8 mouse cellular contexts compared by ENCODE assay signal in the genomic region with DNA sequence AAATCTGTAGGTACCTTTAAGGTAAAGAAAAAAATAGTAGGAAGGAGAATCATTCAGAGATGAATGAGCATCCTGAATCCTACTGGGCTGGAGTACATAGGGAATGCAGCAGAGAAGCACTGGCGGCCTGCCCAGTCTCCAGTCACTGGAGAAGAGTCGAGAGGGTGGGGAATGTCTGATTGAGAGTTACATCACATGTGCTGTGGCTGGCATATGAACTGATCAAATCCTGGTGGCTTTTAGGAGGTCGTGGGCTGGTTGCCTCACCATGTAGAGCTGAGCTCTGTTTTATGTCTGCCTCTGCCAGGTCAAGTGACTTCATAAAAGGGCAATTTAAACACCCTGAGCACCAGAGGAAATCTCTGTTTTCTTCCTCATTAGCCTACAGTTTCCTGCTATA.
DNase-seq lines count a peak whose midpoint lies in the region; ATAC-seq lines count a peak whose summit lies in the region.

No protein-coding gene starts in this region.

- 42% methylated on average over 3 of the region's 3 CpGs for WGBS in forebrain, embryonic 14.5 days
- 68% methylated on average over 3 of the region's 3 CpGs for WGBS in forebrain, embryonic 11.5 days
- WGBS in midbrain, embryonic 14.5 days, result 70% methylated on average over 3 of the region's 3 CpGs
- 83% methylated on average over 3 of the region's 3 CpGs for WGBS in midbrain, embryonic 10.5 days
- 31% methylated on average over 3 of the region's 3 CpGs for WGBS in embryonic facial prominence, embryonic 13.5 days
- 42% methylated on average over 3 of the region's 3 CpGs for WGBS in kidney, embryonic 16.5 days

- no peak overlapping the region for H3K9ac ChIP-seq in forebrain, embryonic 14.5 days (ENCODE audit: low read length)
- no peak overlapping the region for H3K9ac ChIP-seq in forebrain, embryonic 11.5 days (ENCODE audit: low read length)
- H3K9ac ChIP-seq in midbrain, embryonic 14.5 days (replicated peaks; ENCODE audit: low read length), result no peak overlapping the region
- no peak overlapping the region for H3K9ac ChIP-seq in embryonic facial prominence, embryonic 13.5 days
- H3K9ac ChIP-seq in kidney, embryonic 16.5 days (replicated peaks; ENCODE audit: low read length), result no peak overlapping the region

- peak; percentile 63; the same call in 1 of the 2 replicates for ATAC-seq in forebrain, embryonic 14.5 days
- ATAC-seq in forebrain, embryonic 11.5 days (replicated peaks; ENCODE audit: low FRiP score), result no peak
- no peak for ATAC-seq in midbrain, embryonic 14.5 days (ENCODE audit: low FRiP score, low TSS enrichment)
- ATAC-seq in embryonic facial prominence, embryonic 13.5 days (ENCODE audit: insufficient number of reproducible peaks, insufficient read depth, low FRiP score, low TSS enrichment, low read depth), result 0 out of 2 replicates have a peak, but pooled peaks have one; percentile 32
- ATAC-seq in megakaryocyte-erythroid progenitor cell, adult 5-6 weeks (replicated peaks; ENCODE audit: low FRiP score, low TSS enrichment, poor library complexity, severe bottlenecking), result no peak
- no peak for ATAC-seq in kidney, embryonic 16.5 days (ENCODE audit: low FRiP score, low TSS enrichment)

- H3K36me3 ChIP-seq in forebrain, embryonic 14.5 days (ENCODE audit: control insufficient read depth, insufficient read depth, low read length), result no peaks in the 10 kb centered on the region
- no peaks in the 10 kb centered on the region for H3K36me3 ChIP-seq in forebrain, embryonic 11.5 days (ENCODE audit: control insufficient read depth, insufficient read depth, low read length)
- no peaks in the 10 kb centered on the region for H3K36me3 ChIP-seq in midbrain, embryonic 14.5 days (ENCODE audit: control insufficient read depth, insufficient read depth, low read length)
- no peaks in the 10 kb centered on the region for H3K36me3 ChIP-seq in midbrain, embryonic 10.5 days
- H3K36me3 ChIP-seq in embryonic facial prominence, embryonic 13.5 days, result no peaks in the 10 kb centered on the region
- H3K36me3 ChIP-seq in kidney, embryonic 16.5 days (ENCODE audit: insufficient read depth, low read length), result no peaks in the 10 kb centered on the region

- no peaks in the 10 kb centered on the region for H3K4me1 ChIP-seq in forebrain, embryonic 14.5 days (ENCODE audit: control insufficient read depth, insufficient read depth, low read length)
- no peaks in the 10 kb centered on the region for H3K4me1 ChIP-seq in forebrain, embryonic 11.5 days (replicated peaks; ENCODE audit: control insufficient read depth, insufficient read depth, low read length)
- H3K4me1 ChIP-seq in midbrain, embryonic 14.5 days (ENCODE audit: control insufficient read depth, insufficient read depth, low read length), result no peaks in the 10 kb centered on the region
- H3K4me1 ChIP-seq in midbrain, embryonic 10.5 days, result no peaks in the 10 kb centered on the region
- peaks cover 6% of the 10 kb centered on the region for H3K4me1 ChIP-seq in embryonic facial prominence, embryonic 13.5 days
- H3K4me1 ChIP-seq in kidney, embryonic 16.5 days (ENCODE audit: insufficient read depth, low read length), result no peaks in the 10 kb centered on the region

- no peak overlapping the region for H3K27ac ChIP-seq in forebrain, embryonic 14.5 days (ENCODE audit: low read depth, low read length)
- no peak overlapping the region for H3K27ac ChIP-seq in forebrain, embryonic 11.5 days (ENCODE audit: low read depth, low read length)
- H3K27ac ChIP-seq in midbrain, embryonic 14.5 days (replicated peaks; ENCODE audit: low read depth, low read length), result no peak overlapping the region
- no peak overlapping the region for H3K27ac ChIP-seq in midbrain, embryonic 10.5 days (replicated peaks)
- 0 out of 2 replicates have a peak overlapping the region, but pooled peaks have one; percentile 33 for H3K27ac ChIP-seq in embryonic facial prominence, embryonic 13.5 days
- no peak overlapping the region for H3K27ac ChIP-seq in kidney, embryonic 16.5 days (ENCODE audit: low read length)

- peak; percentile 72 for DNase-seq in forebrain, embryonic 14.5 days (ENCODE audit: low spot score)
- no peak for DNase-seq in forebrain, embryonic 11.5 days (ENCODE audit: low spot score)
- peak; percentile 58 for DNase-seq in midbrain, embryonic 14.5 days
- no peak for DNase-seq in midbrain, embryonic 10.5 days (ENCODE audit: low spot score)
- DNase-seq in layer of hippocampus, postnatal 36 days, result peak; percentile 32 to 54

- H3K4me3 ChIP-seq in forebrain, embryonic 14.5 days (ENCODE audit: low read depth, low read length), result no peak overlapping the region
- H3K4me3 ChIP-seq in forebrain, embryonic 11.5 days (ENCODE audit: low read depth, low read length), result no peak overlapping the region
- no peak overlapping the region for H3K4me3 ChIP-seq in midbrain, embryonic 14.5 days (replicated peaks; ENCODE audit: low read depth, low read length)
- no peak overlapping the region for H3K4me3 ChIP-seq in midbrain, embryonic 10.5 days
- no peak overlapping the region for H3K4me3 ChIP-seq in embryonic facial prominence, embryonic 13.5 days
- H3K4me3 ChIP-seq in kidney, embryonic 16.5 days (ENCODE audit: low read length), result no peak overlapping the region

- H3K27me3 ChIP-seq in forebrain, embryonic 14.5 days (replicated peaks; ENCODE audit: control insufficient read depth, insufficient read depth, low read length), result no peaks in the 10 kb centered on the region
- H3K27me3 ChIP-seq in forebrain, embryonic 11.5 days (ENCODE audit: control insufficient read depth, insufficient read depth, low read length), result no peaks in the 10 kb centered on the region
- no peaks in the 10 kb centered on the region for H3K27me3 ChIP-seq in midbrain, embryonic 14.5 days (ENCODE audit: control insufficient read depth, insufficient read depth, low read length)
- no peaks in the 10 kb centered on the region for H3K27me3 ChIP-seq in midbrain, embryonic 10.5 days (ENCODE audit: low read depth, poor library complexity, severe bottlenecking)
- H3K27me3 ChIP-seq in embryonic facial prominence, embryonic 13.5 days, result no peaks in the 10 kb centered on the region
- H3K27me3 ChIP-seq in kidney, embryonic 16.5 days (ENCODE audit: insufficient read depth, low read length), result no peaks in the 10 kb centered on the region

- no peak overlapping the region for H3K4me2 ChIP-seq in forebrain, embryonic 14.5 days (ENCODE audit: low read length)
- H3K4me2 ChIP-seq in forebrain, embryonic 11.5 days (ENCODE audit: low read depth, low read length, severe bottlenecking), result no peak overlapping the region
- no peak overlapping the region for H3K4me2 ChIP-seq in midbrain, embryonic 14.5 days (ENCODE audit: low read length)
- H3K4me2 ChIP-seq in embryonic facial prominence, embryonic 13.5 days, result no peak overlapping the region
- H3K4me2 ChIP-seq in kidney, embryonic 16.5 days (replicated peaks; ENCODE audit: low read depth, low read length), result no peak overlapping the region

- no peaks in the 10 kb centered on the region for H3K9me3 ChIP-seq in forebrain, embryonic 14.5 days (replicated peaks; ENCODE audit: control insufficient read depth, low read length)
- no peaks in the 10 kb centered on the region for H3K9me3 ChIP-seq in forebrain, embryonic 11.5 days (ENCODE audit: control insufficient read depth, low read length)
- H3K9me3 ChIP-seq in midbrain, embryonic 14.5 days (ENCODE audit: control insufficient read depth, low read length), result no peaks in the 10 kb centered on the region
- H3K9me3 ChIP-seq in midbrain, embryonic 10.5 days (replicated peaks), result no peaks in the 10 kb centered on the region
- H3K9me3 ChIP-seq in embryonic facial prominence, embryonic 13.5 days, result no peaks in the 10 kb centered on the region
- no peaks in the 10 kb centered on the region for H3K9me3 ChIP-seq in kidney, embryonic 16.5 days (ENCODE audit: low read length)

Comparison
In these comparisons a context has a peak if more than half of its experiments do, and no peak if none do; other contexts are left out.
1. ATAC-seq: peak in forebrain, embryonic 14.5 days (single experiment) and embryonic facial prominence, embryonic 13.5 days (single experiment); none in forebrain, embryonic 11.5 days (single experiment), midbrain, embryonic 14.5 days (single experiment), megakaryocyte-erythroid progenitor cell, adult 5-6 weeks (single experiment) and kidney, embryonic 16.5 days (single experiment).
2. DNase-seq: peak in forebrain, embryonic 14.5 days (single experiment), midbrain, embryonic 14.5 days (single experiment) and layer of hippocampus, postnatal 36 days (2 of 2); none in forebrain, embryonic 11.5 days (single experiment) and midbrain, embryonic 10.5 days (single experiment).